Mouse (Mus musculus): ENCODE data around the gene Cdh4. TPM values are rescaled to one million over a fixed set of nuclear protein-coding genes. Genes with fewer than 3 reads are reported as not detected.

Cdh4 gene
- polyA plus RNA-seq, 1 experiment, result not detected

DNA sequence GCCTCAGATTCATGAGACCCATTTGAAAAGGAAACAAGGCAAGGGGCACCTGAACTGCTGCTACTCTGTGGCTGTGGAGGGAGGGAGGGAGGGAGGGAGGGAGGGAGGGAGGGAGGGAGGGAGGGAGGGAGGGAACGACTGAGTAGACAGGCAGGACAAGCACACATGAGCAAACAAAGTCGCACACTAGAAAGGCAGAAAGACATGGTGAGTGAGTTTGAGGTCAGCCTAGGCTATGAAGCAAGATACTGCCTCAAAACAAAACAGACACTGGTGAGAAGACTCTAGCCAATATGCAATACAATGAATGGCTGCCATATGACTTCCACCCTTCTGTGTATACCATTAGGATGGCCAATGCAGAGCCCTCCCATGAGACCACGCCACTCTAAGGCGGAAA, 502.8 kb downstream of the Cdh4 start:
- TF ChIP-seq GATA1 (IDR thresholded peaks at IDR 0.05; ENCODE audit: borderline replicate concordance, low read length) (no peak), FLI1 (IDR thresholded peaks at IDR 0.05; ENCODE audit: low read length) (no peak)

DNA sequence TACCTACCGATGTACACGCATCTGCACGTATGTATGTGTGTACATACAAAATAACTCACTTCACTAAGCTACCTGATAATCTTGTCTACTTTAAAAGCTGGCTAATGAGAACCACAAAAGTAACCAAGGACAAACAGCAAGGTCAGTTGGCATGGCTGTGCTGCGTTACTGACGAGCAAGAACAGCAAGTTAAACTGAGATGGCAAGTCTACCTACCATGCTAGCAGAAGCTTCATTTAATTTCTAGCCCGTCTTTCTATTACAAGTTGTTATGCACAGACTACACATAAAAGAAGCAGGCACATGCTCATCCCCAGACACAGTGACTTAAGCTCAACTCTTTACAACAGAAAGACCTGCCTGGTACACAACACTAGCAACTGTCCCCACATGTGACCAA, 504.3 kb downstream of the Cdh4 start:
- Histone ChIP-seq H3K4me1 (peaks cover 99% of the 10 kb centered on the region), H3K9me3 (no peaks in the 10 kb centered on the region)

More for the DNA sequence above, 502.8 kb downstream of the Cdh4 start:
- Histone ChIP-seq H3K4me1 (peaks cover 99% of the 10 kb centered on the region), H3K27me3 (replicated peaks) (no peaks in the 10 kb centered on the region), H3K4me3 (replicated peaks) (peak overlapping the region; percentile 76), H3K36me3 (replicated peaks; ENCODE audit: low read length) (no peaks in the 10 kb centered on the region), H3K9me3 (no peaks in the 10 kb centered on the region)

DNA sequence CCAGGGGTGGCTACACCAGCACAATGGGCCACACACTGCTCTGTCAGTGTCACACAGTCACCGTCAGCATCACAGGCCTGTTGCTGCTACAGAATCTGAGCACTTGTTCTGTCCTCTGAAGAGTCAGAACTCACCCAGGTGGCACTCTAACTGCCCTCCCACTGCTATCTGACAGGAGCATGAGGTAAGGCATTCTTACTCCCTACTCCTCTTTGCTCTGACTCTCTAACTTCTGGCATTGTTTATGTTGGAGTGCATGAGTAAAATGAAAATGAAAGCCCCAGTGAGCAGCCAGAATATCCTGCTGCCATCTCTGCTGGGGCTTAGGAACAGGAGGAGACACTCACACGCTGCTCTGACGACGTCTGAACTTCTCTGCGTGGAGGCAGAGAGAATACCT, 505.4 kb downstream of the Cdh4 start:
- TF ChIP-seq GATA1 (IDR thresholded peaks at IDR 0.05; ENCODE audit: borderline replicate concordance, low read length) (no peak), FLI1 (IDR thresholded peaks at IDR 0.05; ENCODE audit: low read length) (no peak)
- Histone ChIP-seq H3K9me3 (no peaks in the 10 kb centered on the region), H3K4me1 (peaks cover 99% of the 10 kb centered on the region)

More for the DNA sequence above, 504.3 kb downstream of the Cdh4 start:
- Histone ChIP-seq H3K4me3 (replicated peaks) (no peak overlapping the region), H3K36me3 (replicated peaks; ENCODE audit: low read length) (no peaks in the 10 kb centered on the region), H3K27me3 (replicated peaks) (no peaks in the 10 kb centered on the region)
- TF ChIP-seq FLI1 (IDR thresholded peaks at IDR 0.05; ENCODE audit: low read length) (no peak), GATA1 (IDR thresholded peaks at IDR 0.05; ENCODE audit: borderline replicate concordance, low read length) (no peak)

DNA sequence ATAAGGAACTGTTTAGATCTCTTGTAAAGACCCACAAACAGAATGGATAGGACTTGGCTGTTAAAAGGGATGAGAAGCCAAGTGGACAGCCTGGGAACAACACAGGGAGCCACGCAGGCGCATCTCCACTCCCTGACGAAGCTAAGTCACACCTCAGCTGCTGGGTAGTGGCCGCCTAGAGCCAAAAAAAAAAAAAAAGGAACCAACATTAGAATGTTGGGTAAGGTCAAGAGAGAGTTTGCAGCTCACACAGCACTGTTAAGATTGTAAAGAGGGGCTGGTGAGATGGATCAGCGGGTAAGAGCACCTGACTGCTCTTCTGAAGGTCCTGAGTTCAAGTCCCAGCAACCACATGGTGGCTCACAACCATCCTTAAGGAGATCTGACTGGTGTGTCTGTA, 506.6 kb downstream of the Cdh4 start:
- no peaks in the 10 kb centered on the region for H3K36me3 ChIP-seq (replicated peaks; ENCODE audit: low read length)
- H3K4me1 ChIP-seq, result peaks cover 97% of the 10 kb centered on the region
- TF ChIP-seq FLI1 (IDR thresholded peaks at IDR 0.05; ENCODE audit: low read length) (no peak), GATA1 (IDR thresholded peaks at IDR 0.05; ENCODE audit: borderline replicate concordance, low read length) (no peak)
- no peaks in the 10 kb centered on the region for H3K9me3 ChIP-seq
- H3K27me3 ChIP-seq (replicated peaks), result no peaks in the 10 kb centered on the region
- no peak overlapping the region for H3K4me3 ChIP-seq (replicated peaks)

More for the DNA sequence above, 505.4 kb downstream of the Cdh4 start:
- Histone ChIP-seq H3K36me3 (replicated peaks; ENCODE audit: low read length) (no peaks in the 10 kb centered on the region), H3K27me3 (replicated peaks) (no peaks in the 10 kb centered on the region), H3K4me3 (replicated peaks) (peak overlapping the region; percentile 29)
